Mouse (Mus musculus): Measurements from ENCODE around the gene Cotl1.

- TF ChIP-seq CTCF (IDR thresholded peaks at IDR 0.05; ENCODE audit: borderline replicate concordance, insufficient read depth, low read depth, low read length) (no peak), POLR2A (IDR thresholded peaks at IDR 0.05; ENCODE audit: borderline replicate concordance, insufficient read depth, low read length) (no peak)
Measured at GRCm38 (mm10) chr8:119777765-119778164, 62.6 kb downstream of the Cotl1 start.

All from cerebellum, adult 2 months (tissue).